8 mouse cellular contexts compared by ENCODE assay signal in the genomic region with DNA sequence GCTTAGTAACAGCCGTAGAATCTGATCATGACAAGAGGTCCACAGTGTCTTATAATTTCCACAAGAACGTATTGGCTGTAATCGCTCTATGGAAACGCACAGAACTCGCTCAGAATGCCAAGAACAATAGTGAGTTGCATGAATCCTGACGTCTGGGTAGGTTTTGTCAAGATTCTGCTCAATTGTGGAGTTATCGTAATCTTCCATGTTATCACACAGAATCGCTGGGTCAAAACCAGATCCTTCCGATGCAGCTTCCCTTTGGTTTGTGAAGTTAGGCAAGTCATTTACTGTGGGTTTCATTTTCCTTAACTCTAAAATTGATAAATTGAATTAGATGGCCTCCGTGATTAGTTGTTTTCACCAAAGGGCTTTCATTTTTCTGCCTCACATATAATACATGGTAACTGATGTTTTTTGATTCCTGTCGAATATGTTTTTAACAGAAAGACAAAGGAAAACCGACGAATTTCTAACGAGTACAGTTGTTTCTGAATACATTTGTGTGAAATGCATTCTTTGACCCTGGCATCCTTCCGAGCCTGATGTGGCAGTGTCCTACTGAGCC. TPM values are rescaled to one million over a fixed set of nuclear protein-coding genes. Genes with fewer than 3 reads are reported as not detected.
DNase-seq lines count a peak whose midpoint lies in the region; ATAC-seq and TF ChIP-seq lines count a peak whose summit lies in the region.

No protein-coding gene starts in this region.

- no peaks in the 10 kb centered on the region for H3K9me3 ChIP-seq in forebrain, embryonic 11.5 days (ENCODE audit: control insufficient read depth, low read length)

- TF ChIP-seq CTCF in kidney, adult 2 months (conservative IDR thresholded peaks at IDR 0.05; ENCODE audit: insufficient read depth, insufficient read length, low read depth, low read length) = no peak

- no peak for TF ChIP-seq POLR2A in kidney, adult 2 months (IDR thresholded peaks at IDR 0.05; ENCODE audit: low read depth, low read length)
- no peak for TF ChIP-seq POLR2A in myocyte (IDR thresholded peaks at IDR 0.05; ENCODE audit: insufficient read length, low read depth)

- no peaks in the 10 kb centered on the region for H3K27me3 ChIP-seq in kidney, adult 2 months (replicated peaks; ENCODE audit: control insufficient read depth, insufficient read depth, low read length)
- no peaks in the 10 kb centered on the region for H3K27me3 ChIP-seq in forebrain, embryonic 11.5 days (ENCODE audit: control insufficient read depth, insufficient read depth, low read length)
- no peaks in the 10 kb centered on the region for H3K27me3 ChIP-seq in myocyte (ENCODE audit: control insufficient read depth, insufficient read depth, insufficient read length)

- H3K4me2 ChIP-seq in forebrain, embryonic 11.5 days (ENCODE audit: low read depth, low read length, severe bottlenecking) = peak overlapping the region; percentile 51
- H3K4me2 ChIP-seq in myocyte (ENCODE audit: low read depth) = peak overlapping the region; percentile 83

- H3ac ChIP-seq in myocyte (ENCODE audit: control insufficient read depth, insufficient read length) = peak overlapping the region; percentile 15

- no peak overlapping the region; the same call in 1 of the 2 replicates for H3K27ac ChIP-seq in kidney, adult 2 months (ENCODE audit: insufficient read depth, low read depth, low read length)
- no peak overlapping the region for H3K27ac ChIP-seq in forebrain, embryonic 11.5 days (ENCODE audit: low read depth, low read length)

- H3K36me3 ChIP-seq in kidney, adult 2 months (ENCODE audit: control insufficient read depth, insufficient read depth, low read length) = no peaks in the 10 kb centered on the region
- no peaks in the 10 kb centered on the region for H3K36me3 ChIP-seq in forebrain, embryonic 11.5 days (ENCODE audit: control insufficient read depth, insufficient read depth, low read length)
- H3K36me3 ChIP-seq in myocyte (ENCODE audit: control insufficient read depth, insufficient read depth) = no peaks in the 10 kb centered on the region

- H3K9ac ChIP-seq in forebrain, embryonic 11.5 days (ENCODE audit: low read length) = peak overlapping the region; percentile 46; the same call in 1 of the 2 replicates

- ATAC-seq in forebrain, embryonic 11.5 days (replicated peaks; ENCODE audit: low FRiP score) = no peak
- ATAC-seq in monocyte, adult 5-6 weeks (replicated peaks; ENCODE audit: insufficient number of reproducible peaks, low FRiP score, low TSS enrichment, poor library complexity, severe bottlenecking) = no peak

- peak overlapping the region; percentile 83 for H3K4me3 ChIP-seq in kidney, adult 2 months (ENCODE audit: insufficient read depth, low read depth, low read length)
- H3K4me3 ChIP-seq in forebrain, embryonic 11.5 days (ENCODE audit: low read depth, low read length) = peak overlapping the region; percentile 92
- peak overlapping the region; percentile 58 for H3K4me3 ChIP-seq in myocyte

- peaks cover 3% of the 10 kb centered on the region; the same call in 1 of the 2 replicates for H3K4me1 ChIP-seq in kidney, adult 2 months (ENCODE audit: control insufficient read depth, insufficient read depth, low read length)
- no peaks in the 10 kb centered on the region; the same call in 1 of the 2 replicates for H3K4me1 ChIP-seq in forebrain, embryonic 11.5 days (replicated peaks; ENCODE audit: control insufficient read depth, insufficient read depth, low read length)

- 36% methylated on average over 15 of the region's 15 CpGs for WGBS in kidney, adult 2 months
- WGBS in forebrain, embryonic 11.5 days = 53% methylated on average over 15 of the region's 15 CpGs
- WGBS in large intestine, adult 2 months = 36% methylated on average over 15 of the region's 15 CpGs

- no peak for DNase-seq in kidney, adult 2 months
- DNase-seq in kidney, postnatal 14 days = no peak
- DNase-seq in MEL-GATA-1-ER (ENCODE audit: extremely low read depth, low read depth) = peak; percentile 33
- no peak for DNase-seq in forebrain, embryonic 11.5 days (ENCODE audit: low spot score)
- peak; percentile 8 for DNase-seq in large intestine, adult 2 months (ENCODE audit: low read depth, low spot score)
- no peak for DNase-seq in c-Kit-positive CD71-positive TER-119-positive erythroid progenitor cells, embryonic 14.5 days (ENCODE audit: low spot score)

- peaks cover 32% of the 10 kb centered on the region for H3K79me2 ChIP-seq in myocyte (ENCODE audit: control insufficient read depth, insufficient read depth)

TF ChIP-seq in myocyte, 11 proteins besides CTCF, POLR2A, EP300 and RAD21:
- no peak for TF ChIP-seq TCF3 (IDR thresholded peaks at IDR 0.05; ENCODE audit: insufficient read length, low read depth)
- no peak for TF ChIP-seq CEBPB (IDR thresholded peaks at IDR 0.05; ENCODE audit: insufficient read depth, poor library complexity, severe bottlenecking)
- no peak for TF ChIP-seq MYOG (IDR thresholded peaks at IDR 0.05; ENCODE audit: control insufficient read depth in 1 of 3, insufficient read depth in 1 of 3, insufficient read length in 2 of 3, low read depth in 2 of 3)
- no peak for TF ChIP-seq E2F4 (IDR thresholded peaks at IDR 0.05; ENCODE audit: insufficient read depth)

RNA-seq across cellular contexts. Expression of a gene that starts 0.5 kb away (rescaled TPM):
- 12.4 and 14.7 TPM in 2 replicates for polyA plus RNA-seq in kidney, adult 2 months (2012; rRNA removed)
- polyA plus RNA-seq in forebrain, embryonic 11.5 days (2014; fragmentation: Nextera tagmentation; extraction: Ambion mirVana) = 37.3 and 41.3 TPM in 2 replicates
- 9.3 and 13.1 TPM in 2 replicates for polyA plus RNA-seq in large intestine, adult 2 months (2012; rRNA removed)
- polyA plus RNA-seq in myocyte (2012; fragmentation: generic; extraction: Trizol) = 12.3 TPM
- 15.9 to 35.2 TPM (median 25.1 TPM) in 3 replicates for total RNA-seq in monocyte, adult 5-6 weeks (2017)

RNA-seq across cellular contexts. Expression of a gene that starts 32.1 kb away (rescaled TPM):
- 17.6 and 18.6 TPM in 2 replicates for polyA plus RNA-seq in kidney, adult 2 months (2012; rRNA removed)
- 7.8 and 8.0 TPM in 2 replicates for polyA plus RNA-seq in forebrain, embryonic 11.5 days (2014; fragmentation: Nextera tagmentation; extraction: Ambion mirVana)
- polyA plus RNA-seq in large intestine, adult 2 months (2012; rRNA removed) = 7.4 and 15.6 TPM in 2 replicates
- polyA plus RNA-seq in myocyte (2012; fragmentation: generic; extraction: Trizol) = 5.3 TPM
- total RNA-seq in monocyte, adult 5-6 weeks (2017) = 10.3 to 29.7 TPM (median 14.5 TPM) in 3 replicates

Comparison
In these comparisons a context has a peak if more than half of its experiments do, and no peak if none do; other contexts are left out.
1. DNase-seq: peak in MEL-GATA-1-ER (single experiment) and large intestine, adult 2 months (single experiment); none in kidney, adult 2 months (single experiment), kidney, postnatal 14 days (single experiment), forebrain, embryonic 11.5 days (single experiment) and c-Kit-positive CD71-positive TER-119-positive erythroid progenitor cells, embryonic 14.5 days (single experiment).
2. Peak in every context shown above with its lines, with median percentiles within 50 percentile points of each other: H3K4me3 ChIP-seq.